Mouse (Mus musculus) adipocyte (in vitro differentiated cells): Measurements from ENCODE around the gene Cyct.

Experiments
- DNase-seq: peaks from one replicate; pipeline ENCODE4 v3.0.0-alpha.2; 2016; ENCODE audit warnings: low spot score

The Cyct gene

GRCm38 (mm10) chr2:76334596-76334995 lies 25.7 kb downstream of the Cyct start:
- no peak for DNase-seq

- DNase-seq: no peak
Observed at GRCm38 (mm10) chr2:76332161-76332805, 28.0 kb downstream of the Cyct start.

- no peak for DNase-seq
Observed at GRCm38 (mm10) chr2:76330081-76330480, 30.2 kb downstream of the Cyct start.

GRCm38 (mm10) chr2:76326161-76326560 lies 34.1 kb downstream of the Cyct start:
- no peak for DNase-seq

GRCm38 (mm10) chr2:76324463-76324862 lies 35.8 kb downstream of the Cyct start:
- no peak for DNase-seq

GRCm38 (mm10) chr2:76323185-76323875 lies 36.9 kb downstream of the Cyct start:
- no peak for DNase-seq

GRCm38 (mm10) chr2:76320336-76320735 lies 39.9 kb downstream of the Cyct start:
- DNase-seq: no peak

- no peak for DNase-seq
Observed at GRCm38 (mm10) chr2:76319231-76319630, 41.0 kb downstream of the Cyct start.
